Comparison of ENCODE assay signal across 12 mouse cellular contexts in the genomic region with DNA sequence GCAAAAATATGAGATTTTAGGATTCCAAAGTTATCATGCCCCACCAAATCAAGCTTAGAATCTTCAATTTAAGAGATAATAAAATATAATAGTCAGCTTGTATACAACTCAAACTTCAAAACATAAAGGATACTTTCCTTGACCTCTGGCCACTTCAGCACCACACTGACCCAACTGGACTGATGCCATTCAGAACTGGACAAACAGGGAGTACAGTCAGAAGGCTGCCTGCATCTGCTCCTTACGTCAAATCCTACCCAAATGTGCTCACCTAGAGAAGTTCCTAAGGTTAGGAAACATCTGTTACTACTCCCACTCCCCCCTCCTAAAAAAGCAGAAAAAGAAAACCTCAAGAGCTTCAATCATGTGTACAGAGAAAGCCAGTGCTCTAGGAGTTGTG. TPM values are rescaled to one million over a fixed set of nuclear protein-coding genes. Genes with fewer than 3 reads are reported as not detected.
DNase-seq lines count a peak whose midpoint lies in the region; ATAC-seq and TF ChIP-seq lines count a peak whose summit lies in the region.
"Had no signal": no experiment of that assay in that cellular context is flagged by ENCODE, and none has a peak within 500 bp of the region (broad histone marks: within the 10 kb centered on the region; RNA-seq: fewer than 3 reads in every experiment).

No protein-coding gene starts in this region.

- H3K9me3 ChIP-seq in neural tube, embryonic 12.5 days = no peaks in the 10 kb centered on the region
- no peaks in the 10 kb centered on the region for H3K9me3 ChIP-seq in hindbrain, postnatal 0 days (ENCODE audit: low read length)
- no peaks in the 10 kb centered on the region for H3K9me3 ChIP-seq in stomach, postnatal 0 days (ENCODE audit: control insufficient read depth, low read length)
- H3K9me3 ChIP-seq: stomach, embryonic 15.5 days had no signal

- H3K4me3 ChIP-seq in neural tube, embryonic 12.5 days = no peak overlapping the region
- no peak overlapping the region for H3K4me3 ChIP-seq in hindbrain, postnatal 0 days (ENCODE audit: low read length)
- H3K4me3 ChIP-seq in stomach, postnatal 0 days (ENCODE audit: low read depth, low read length) = no peak overlapping the region

- 75% methylated on average over 1 of the region's 1 CpGs for WGBS in neural tube, embryonic 12.5 days
- WGBS in hindbrain, postnatal 0 days = 53% methylated on average over 1 of the region's 1 CpGs
- WGBS in stomach, postnatal 0 days = 88% methylated on average over 1 of the region's 1 CpGs

- peak overlapping the region; percentile 89 for H3K4me2 ChIP-seq in neural tube, embryonic 12.5 days (replicated peaks)
- H3K4me2 ChIP-seq in hindbrain, postnatal 0 days (ENCODE audit: low read depth, low read length) = peak overlapping the region; percentile 78
- H3K4me2 ChIP-seq in stomach, postnatal 0 days (replicated peaks; ENCODE audit: low read depth) = peak overlapping the region; percentile 70; the same call in 1 of the 2 replicates

- H3K27ac ChIP-seq in neural tube, embryonic 12.5 days = no peak overlapping the region
- H3K27ac ChIP-seq in hindbrain, postnatal 0 days = no peak overlapping the region
- no peak overlapping the region for H3K27ac ChIP-seq in stomach, postnatal 0 days (replicated peaks)
- H3K27ac ChIP-seq: stomach, embryonic 15.5 days had no signal

- DNase-seq in heart, adult 11 months = peak; percentile 55
- DNase-seq in heart, postnatal 25 days (ENCODE audit: low spot score) = no peak
- DNase-seq in neural tube, embryonic 10.5 days (ENCODE audit: extremely low spot score, low spot score) = no peak
- DNase-seq in hindbrain, postnatal 0 days (ENCODE audit: low spot score) = no peak
- no peak for DNase-seq in stomach, postnatal 0 days (ENCODE audit: low spot score)
- DNase-seq in right cerebral cortex, postnatal 4 days = no peak
- DNase-seq: cerebellum, adult 11 months; gastrocnemius, postnatal 36 days had no signal

- no peak overlapping the region for H3K9ac ChIP-seq in neural tube, embryonic 12.5 days
- peak overlapping the region; percentile 95 for H3K9ac ChIP-seq in hindbrain, postnatal 0 days (replicated peaks; ENCODE audit: low read length)
- no peak overlapping the region for H3K9ac ChIP-seq in stomach, postnatal 0 days (ENCODE audit: low read length)

- no peak for TF ChIP-seq CTCF in hindbrain, postnatal 0 days (IDR thresholded peaks at IDR 0.05; ENCODE audit: low read depth)
- no peak for TF ChIP-seq CTCF in stomach, postnatal 0 days (IDR thresholded peaks at IDR 0.05; ENCODE audit: low read depth)

- peaks cover 16% of the 10 kb centered on the region for H3K36me3 ChIP-seq in neural tube, embryonic 12.5 days
- H3K36me3 ChIP-seq in hindbrain, postnatal 0 days (ENCODE audit: insufficient read depth, low read length) = peaks cover 7% of the 10 kb centered on the region; the same call in 1 of the 2 replicates
- H3K36me3 ChIP-seq in stomach, postnatal 0 days (ENCODE audit: control insufficient read depth, insufficient read depth, low read length) = peaks cover 4% of the 10 kb centered on the region; the same call in 1 of the 2 replicates

- no peak for ATAC-seq in neural tube, embryonic 12.5 days (ENCODE audit: low FRiP score, low read depth)
- ATAC-seq in hindbrain, postnatal 0 days = no peak
- no peak for ATAC-seq in stomach, postnatal 0 days (ENCODE audit: low FRiP score, low TSS enrichment)
- ATAC-seq in megakaryocyte progenitor cell, adult 5-6 weeks (replicated peaks; ENCODE audit: poor library complexity) = no peak

- intact Hi-C loops in heart, postnatal 25 days (cut with DNase I) = loop anchor here (10.0 kb wide), 1 partner anchor 89 kb away; no protein-coding TSS in a partner anchor

- H3K4me1 ChIP-seq in neural tube, embryonic 12.5 days = peaks cover 8% of the 10 kb centered on the region
- H3K4me1 ChIP-seq in hindbrain, postnatal 0 days (ENCODE audit: insufficient read depth, low read length) = peaks cover 10% of the 10 kb centered on the region
- no peaks in the 10 kb centered on the region for H3K4me1 ChIP-seq in stomach, postnatal 0 days (replicated peaks; ENCODE audit: control insufficient read depth, insufficient read depth)

- TF ChIP-seq EP300 in stomach, postnatal 0 days (optimal IDR thresholded peaks at IDR 0.05) = no peak

- no peaks in the 10 kb centered on the region for H3K27me3 ChIP-seq in neural tube, embryonic 12.5 days (replicated peaks)
- no peaks in the 10 kb centered on the region for H3K27me3 ChIP-seq in hindbrain, postnatal 0 days (ENCODE audit: insufficient read depth, low read length)
- no peaks in the 10 kb centered on the region for H3K27me3 ChIP-seq in stomach, postnatal 0 days (ENCODE audit: control insufficient read depth, insufficient read depth, low read length)
- H3K27me3 ChIP-seq: stomach, embryonic 15.5 days had no signal

RNA-seq across cellular contexts. Expression of a gene that starts 1.6 kb away (rescaled TPM):
- total RNA-seq in heart, postnatal 25 days (2021) = 10 to 100 TPM; 87.8 to 91.9 TPM
- 119 and 122 TPM in 2 replicates for polyA plus RNA-seq in neural tube, embryonic 12.5 days (2016; fragmentation: Nextera tagmentation; extraction: Ambion mirVana)
- total RNA-seq in hindbrain, postnatal 0 days (2014; rRNA removed) = 85.0 and 93.2 TPM in 2 replicates
- polyA plus RNA-seq in hindbrain, postnatal 0 days (2015; fragmentation: Nextera tagmentation; extraction: Ambion mirVana) = 105 and 107 TPM in 2 replicates
- 77.3 and 82.5 TPM in 2 replicates for polyA plus RNA-seq in stomach, postnatal 0 days (2015; fragmentation: Nextera tagmentation; extraction: Ambion mirVana)
- total RNA-seq in megakaryocyte progenitor cell, adult 5-6 weeks (2015) = 43.7 and 49.3 TPM in 2 replicates
- total RNA-seq in megakaryocyte progenitor cell, adult 5-6 weeks (2017) = 38.9 and 51.4 TPM in 2 replicates

RNA-seq across cellular contexts. Expression of a gene that starts 26.1 kb away (rescaled TPM):
- total RNA-seq in heart, postnatal 25 days (2021) = 1 to 10 TPM; 1.2 to 1.6 TPM
- 428 and 435 TPM in 2 replicates for polyA plus RNA-seq in neural tube, embryonic 12.5 days (2016; fragmentation: Nextera tagmentation; extraction: Ambion mirVana)
- total RNA-seq in hindbrain, postnatal 0 days (2014; rRNA removed) = 237 and 300 TPM in 2 replicates
- polyA plus RNA-seq in hindbrain, postnatal 0 days (2015; fragmentation: Nextera tagmentation; extraction: Ambion mirVana) = 464 and 483 TPM in 2 replicates
- polyA plus RNA-seq in stomach, postnatal 0 days (2015; fragmentation: Nextera tagmentation; extraction: Ambion mirVana) = 6.8 and 9.0 TPM in 2 replicates
- not detected in 2 replicates for total RNA-seq in megakaryocyte progenitor cell, adult 5-6 weeks (2015)
- total RNA-seq in megakaryocyte progenitor cell, adult 5-6 weeks (2017) = not detected in 2 replicates
- total RNA-seq: MEL had no signal

RNA-seq across cellular contexts. Expression of a gene that starts 28.1 kb away (rescaled TPM):
- 10 to 100 TPM; 67.8 to 74.5 TPM for total RNA-seq in heart, postnatal 25 days (2021)
- 144 and 155 TPM in 2 replicates for polyA plus RNA-seq in neural tube, embryonic 12.5 days (2016; fragmentation: Nextera tagmentation; extraction: Ambion mirVana)
- total RNA-seq in hindbrain, postnatal 0 days (2014; rRNA removed) = 67.4 and 80.1 TPM in 2 replicates
- polyA plus RNA-seq in hindbrain, postnatal 0 days (2015; fragmentation: Nextera tagmentation; extraction: Ambion mirVana) = 74.1 and 81.1 TPM in 2 replicates
- polyA plus RNA-seq in stomach, postnatal 0 days (2015; fragmentation: Nextera tagmentation; extraction: Ambion mirVana) = 177 and 193 TPM in 2 replicates
- total RNA-seq in megakaryocyte progenitor cell, adult 5-6 weeks (2015) = 374 and 460 TPM in 2 replicates
- total RNA-seq in megakaryocyte progenitor cell, adult 5-6 weeks (2017) = 885 and 971 TPM in 2 replicates

Comparison
In these comparisons a context has a peak if more than half of its experiments do, and no peak if none do; other contexts are left out.
1. RNA of a gene that starts 26.1 kb away (total RNA-seq): 237 to 300 TPM in hindbrain, postnatal 0 days; 1.2 to 1.6 TPM in heart, postnatal 25 days and not detected in megakaryocyte progenitor cell, adult 5-6 weeks; every median in the first group is over 10 times any median in the second.
2. Peak in every context shown above with its lines, with median percentiles within 50 percentile points of each other: H3K4me2 ChIP-seq.